Mouse (Mus musculus): ENCODE measurements at regions not wholly inside any gene's neighbourhood (a gene's known extent, or its start where the extent isn't known, plus 50 kb on each side); places are given as distances from the start of the nearest gene placed in this dataset.

GRCm38 (mm10) chr9:61322333-61322732 is 49.8 kb upstream of the Tle3 start:
- ATAC-seq (replicated peaks; ENCODE audit: insufficient number of reproducible peaks, low FRiP score, low TSS enrichment, poor library complexity, severe bottlenecking) = peak; percentile 64

Measured in monocyte, adult 5-6 weeks (primary cell).